Mouse (Mus musculus) lung, postnatal 36 days (tissue): ENCODE results near the gene Cd247.

Experiments used
- DNase-seq: peaks from one replicate; pipeline ENCODE4 v3.0.0; 2022; ENCODE audit warnings: mixed read lengths

Cd247 gene

DNA sequence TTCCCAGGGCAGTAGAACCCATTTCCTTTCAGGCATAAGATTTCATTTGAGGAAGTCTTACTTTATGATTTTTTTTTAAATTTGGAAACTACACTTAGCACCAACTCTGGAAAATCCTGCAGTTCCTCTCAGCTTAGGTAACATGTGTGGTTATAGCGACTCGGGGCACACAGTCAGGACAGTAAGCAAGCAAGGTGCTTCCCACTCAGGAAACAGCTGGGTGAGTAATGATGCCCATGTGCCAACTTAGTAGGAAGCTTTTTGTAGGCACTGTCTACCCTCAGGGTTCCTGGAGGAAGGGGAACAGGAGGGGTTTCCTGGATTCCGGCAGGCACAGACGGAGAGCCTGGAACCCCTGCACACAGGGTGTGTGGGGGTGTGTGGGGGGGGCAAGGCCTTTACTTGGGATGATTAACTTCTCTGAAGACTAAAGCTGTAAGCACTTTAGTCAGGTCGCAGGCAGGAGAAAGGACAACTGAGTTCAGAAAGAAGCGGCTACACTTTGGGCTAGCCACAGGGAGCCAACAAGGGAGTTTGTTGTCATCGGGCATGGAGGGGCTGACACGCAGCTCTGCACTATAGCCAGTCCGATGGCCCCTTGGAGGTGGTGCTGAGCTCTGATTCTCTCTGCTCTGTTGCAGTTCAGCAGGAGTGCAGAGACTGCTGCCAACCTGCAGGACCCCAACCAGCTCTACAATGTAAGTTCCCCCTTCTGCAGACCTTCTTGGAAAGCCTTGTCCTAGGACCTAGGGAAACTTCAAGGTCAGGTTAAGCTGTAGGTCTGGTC lies 67.5 kb downstream of the Cd247 start:
- peak; percentile 38 for DNase-seq

DNA sequence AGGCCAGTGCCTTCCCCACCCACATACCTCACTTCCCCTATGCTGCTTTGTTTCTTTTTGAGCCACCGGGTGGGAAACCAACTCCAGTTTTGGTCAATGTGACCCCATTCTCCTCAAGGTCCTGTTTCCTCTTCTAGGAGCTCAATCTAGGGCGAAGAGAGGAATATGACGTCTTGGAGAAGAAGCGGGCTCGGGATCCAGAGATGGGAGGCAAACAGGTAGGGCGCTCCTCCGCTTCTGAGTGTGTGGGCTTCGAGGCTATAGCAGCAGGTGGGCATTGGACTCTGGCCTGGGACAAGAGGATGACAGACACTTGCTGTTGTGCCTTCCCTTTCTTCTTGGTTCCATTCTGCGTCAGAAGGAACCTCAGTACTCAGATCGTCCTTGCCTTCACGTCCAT lies 68.8 kb downstream of the Cd247 start:
- DNase-seq = no peak

DNA sequence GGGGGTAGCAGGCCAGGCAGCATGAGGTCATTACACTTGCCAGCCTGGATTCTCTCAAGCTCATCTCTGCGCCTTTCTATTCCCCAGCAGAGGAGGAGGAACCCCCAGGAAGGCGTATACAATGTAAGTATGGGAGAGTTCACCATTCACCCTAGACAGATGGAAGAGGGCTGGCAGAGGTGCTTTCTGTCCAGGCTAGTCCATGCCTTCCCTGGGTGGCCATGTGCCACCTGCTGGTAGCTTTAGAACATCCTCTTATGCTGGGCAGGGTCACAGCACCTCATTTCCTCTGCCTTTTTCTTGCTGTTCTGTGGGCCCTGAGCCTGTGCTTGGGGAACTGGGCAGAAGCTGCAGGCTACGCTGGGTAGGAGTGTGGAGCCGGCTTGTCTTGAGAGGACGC lies 69.9 kb downstream of the Cd247 start:
- DNase-seq = no peak

DNA sequence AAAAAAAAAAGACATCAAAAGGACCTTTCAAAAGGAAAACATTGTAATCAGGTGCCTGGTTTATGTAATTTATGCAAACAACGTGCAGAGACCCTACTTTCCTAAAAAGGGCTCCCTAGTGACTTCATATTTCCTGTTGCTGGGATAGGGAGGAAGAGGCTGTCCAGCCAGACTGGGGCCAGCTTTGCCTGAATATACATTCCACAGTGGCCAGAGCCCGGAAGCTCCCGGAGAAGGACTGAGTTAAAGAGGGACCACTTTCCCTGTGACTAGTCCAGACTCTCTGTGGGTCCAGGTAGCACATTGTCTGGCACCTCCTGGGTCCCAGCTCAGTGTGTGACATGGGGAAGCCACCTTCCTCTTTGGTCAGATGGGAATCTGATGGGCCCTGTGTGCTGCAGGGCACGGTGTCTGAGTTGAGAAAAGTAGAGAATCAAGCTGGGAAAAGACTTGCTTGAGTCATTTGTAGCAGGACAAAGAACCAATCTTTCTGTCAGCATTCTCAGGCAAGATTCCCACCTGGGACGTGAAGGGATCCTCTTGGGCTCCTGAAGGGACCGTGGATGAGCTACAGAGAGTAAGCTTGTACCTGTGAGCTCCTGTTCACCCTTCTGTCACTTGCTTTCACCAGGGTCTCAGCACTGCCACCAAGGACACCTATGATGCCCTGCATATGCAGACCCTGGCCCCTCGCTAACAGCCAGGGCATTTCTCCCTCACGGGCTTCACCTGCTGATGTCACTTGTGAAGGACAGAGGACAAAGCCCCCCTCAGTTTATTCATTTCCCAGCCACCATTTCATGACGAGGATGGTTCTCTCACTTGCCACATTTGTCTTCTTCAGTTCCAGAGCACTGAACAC lies 72.1 kb downstream of the Cd247 start:
- no peak for DNase-seq

DNA sequence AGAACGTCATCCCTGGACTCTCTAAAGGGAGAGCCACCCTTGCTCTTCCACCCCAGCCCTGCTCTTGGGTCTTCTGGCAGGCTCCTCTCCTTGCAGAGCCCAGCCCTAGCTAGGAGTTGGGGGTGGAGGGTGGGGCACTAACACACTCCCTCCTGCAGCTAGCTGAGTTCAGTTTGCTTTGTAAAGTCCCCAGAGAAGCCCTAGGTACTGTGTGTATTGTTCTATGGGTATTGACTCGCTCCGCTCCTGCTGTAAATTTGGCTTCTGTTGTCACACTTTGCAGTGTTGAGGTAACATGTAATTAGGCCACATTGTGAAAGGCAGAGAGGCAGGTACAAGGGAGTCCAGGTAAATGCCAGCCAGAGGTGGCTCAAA lies 72.7 kb downstream of the Cd247 start:
- no peak for DNase-seq

DNA sequence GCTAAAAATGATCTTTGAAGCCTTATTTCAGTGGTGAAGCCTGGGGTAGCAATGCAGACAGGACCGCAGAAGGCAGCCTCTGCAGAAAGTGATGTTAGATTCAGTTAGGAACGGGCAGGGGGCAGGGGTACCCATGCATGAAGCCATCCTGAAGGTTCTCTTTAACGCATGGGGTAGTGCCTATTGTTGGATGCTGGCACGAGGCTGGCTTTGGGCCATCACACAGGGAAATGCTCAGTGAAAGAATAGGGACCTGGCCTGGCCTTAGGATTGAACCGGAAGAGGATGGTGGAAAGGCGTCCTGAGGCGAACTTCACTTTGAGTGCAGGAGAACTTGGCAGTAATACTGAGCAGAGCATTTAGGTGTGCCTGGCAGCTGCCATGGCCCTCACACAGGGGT lies 73.6 kb downstream of the Cd247 start:
- no peak for DNase-seq

DNA sequence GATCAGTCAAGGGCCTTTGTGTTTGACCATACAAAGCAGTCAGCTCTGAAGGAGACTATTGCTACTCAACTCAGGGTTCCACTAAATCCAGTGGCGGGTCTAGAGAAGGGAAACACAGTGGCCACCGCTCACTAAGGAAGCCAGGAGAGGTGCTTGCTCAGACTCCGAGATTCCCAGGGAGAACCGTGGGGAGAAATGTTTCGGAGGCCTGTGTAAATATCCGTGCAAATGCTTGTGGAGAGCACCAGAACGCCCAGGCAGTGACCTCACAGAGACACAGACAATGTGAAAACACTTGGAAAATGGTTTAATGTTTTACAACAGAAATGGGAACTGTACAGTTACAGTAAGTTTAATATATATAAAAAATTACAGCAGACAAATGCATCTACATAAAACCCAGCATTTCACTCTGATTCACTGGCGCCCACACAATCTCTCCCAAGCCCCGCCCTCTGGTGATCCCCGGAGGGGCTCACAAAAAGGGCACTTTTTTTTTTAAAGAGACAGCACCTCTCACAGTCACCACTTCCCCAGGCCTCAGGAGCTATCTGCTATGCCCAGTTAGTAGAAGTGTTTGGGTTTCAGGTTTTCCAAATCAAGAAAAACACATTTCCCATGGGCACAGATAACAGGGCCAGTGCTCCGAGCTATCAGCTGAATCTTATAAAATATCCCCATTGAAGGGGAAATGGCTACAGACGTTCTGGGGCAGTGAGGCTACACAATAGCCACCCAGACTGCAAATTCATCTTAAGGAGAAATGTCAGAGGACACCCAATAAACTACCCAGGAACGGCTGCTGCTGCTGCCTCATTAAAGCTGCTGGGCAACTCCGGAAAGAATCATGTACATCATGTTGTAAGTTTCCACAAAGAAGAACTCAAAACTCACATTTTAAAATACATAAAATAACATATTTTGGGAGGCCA lies 76.6 kb downstream of the Cd247 start:
- DNase-seq = no peak

DNA sequence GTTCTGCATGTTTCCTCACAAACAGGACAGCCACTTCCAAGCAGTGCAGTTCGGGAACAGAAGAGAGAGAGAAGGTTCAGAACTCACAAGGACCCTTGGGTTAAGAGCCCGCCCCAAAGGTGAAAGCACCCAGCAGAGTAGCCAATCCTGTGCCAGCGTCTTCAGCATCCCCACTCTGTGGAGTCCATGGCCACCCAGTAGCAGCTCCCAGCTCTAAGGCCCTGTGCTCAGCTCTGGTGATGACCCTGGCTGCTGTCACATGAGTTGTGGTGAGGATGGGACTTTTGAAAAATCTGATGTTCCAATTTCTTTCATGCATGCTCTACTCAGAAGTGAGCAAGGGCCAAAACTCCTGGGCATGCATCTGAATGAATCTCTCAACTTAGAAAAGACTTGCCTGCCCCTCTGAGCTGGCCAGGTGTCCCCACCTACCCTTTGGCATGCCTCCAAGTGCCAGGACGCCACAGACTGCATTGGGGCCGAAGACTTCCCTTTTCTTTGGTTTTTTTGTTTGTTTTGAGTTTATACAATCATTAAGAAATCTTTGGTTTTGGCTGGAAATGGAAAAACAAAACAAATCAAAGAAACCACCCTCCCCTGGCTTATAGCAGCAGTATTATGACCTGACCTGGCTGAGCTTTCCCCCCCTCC lies 78.3 kb downstream of the Cd247 start:
- no peak for DNase-seq

DNA sequence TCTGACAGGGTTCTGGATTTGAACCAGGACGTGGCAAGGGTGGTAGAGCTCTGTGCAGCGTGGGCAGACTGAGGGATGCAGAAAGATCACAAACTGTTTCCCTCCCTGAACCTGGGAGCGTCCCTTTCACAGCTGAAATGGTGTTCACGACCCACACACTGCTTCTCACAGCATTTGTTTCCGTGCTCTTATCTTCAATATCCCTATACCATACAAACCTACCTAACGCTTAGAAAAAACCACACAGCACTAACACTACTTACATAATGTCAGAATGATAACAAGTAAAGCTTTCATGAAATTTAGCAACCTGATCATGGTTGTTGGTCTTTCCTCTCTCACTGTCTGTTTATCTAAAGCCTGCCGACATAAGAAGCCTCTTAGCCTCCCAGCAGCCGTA lies 80.2 kb downstream of the Cd247 start:
- no peak for DNase-seq

DNA sequence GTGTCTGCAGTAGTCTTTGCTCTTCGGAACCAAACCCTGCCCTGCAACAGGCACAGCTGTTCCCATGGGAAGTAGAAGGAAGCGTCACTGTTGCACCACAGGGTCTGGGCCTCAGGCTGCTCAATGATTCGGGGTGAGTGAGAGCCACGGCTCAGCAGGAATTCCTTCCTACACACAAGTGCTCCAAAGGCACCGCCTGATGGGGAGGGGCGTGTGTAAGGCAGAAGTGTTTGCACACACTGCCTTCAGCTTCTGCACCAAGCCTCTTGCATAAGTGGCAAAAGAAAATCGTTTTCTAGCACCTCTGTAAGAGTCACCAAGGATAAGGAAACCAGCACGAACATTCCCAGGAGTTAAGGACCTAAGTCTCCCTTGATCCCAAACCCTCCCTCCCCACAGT lies 86.2 kb downstream of the Cd247 start:
- peak; percentile 82 for DNase-seq

DNA sequence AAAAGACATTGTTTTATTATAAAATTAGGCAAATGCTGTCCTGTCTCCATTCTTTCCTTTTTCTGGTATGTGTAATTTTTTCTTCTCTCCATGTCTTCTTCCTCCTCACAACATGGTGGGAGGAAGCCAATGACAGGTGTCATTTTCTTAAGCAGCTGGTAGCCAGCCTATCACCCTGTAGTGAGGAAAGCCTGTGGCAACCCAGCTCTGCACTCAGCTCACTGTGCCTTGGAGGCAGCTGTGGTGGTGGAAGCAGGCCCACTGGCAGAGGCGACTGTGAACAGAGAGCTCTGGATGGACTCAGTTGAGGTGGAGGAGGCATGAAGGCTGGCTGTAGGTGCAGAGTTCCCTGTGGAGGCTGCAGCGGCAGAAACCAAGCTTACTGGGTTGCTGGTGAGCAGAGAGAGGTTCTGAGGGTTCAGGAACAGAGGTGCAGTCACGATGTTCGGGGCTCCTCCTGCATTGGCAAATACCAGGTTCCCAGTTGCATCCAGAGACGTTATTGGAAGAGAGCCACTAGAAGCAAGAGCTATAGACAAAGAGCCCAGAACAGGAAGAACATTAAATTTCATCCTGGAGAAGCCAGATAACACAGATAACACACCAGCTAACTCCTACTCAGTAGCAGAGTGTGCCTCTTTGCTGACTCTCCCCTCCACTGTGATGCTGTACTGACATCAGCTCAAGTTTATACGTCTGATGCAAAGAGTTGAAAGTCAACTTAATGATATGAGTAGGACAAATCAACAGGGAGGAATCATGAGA lies 87.2 kb downstream of the Cd247 start:
- DNase-seq = no peak

DNA sequence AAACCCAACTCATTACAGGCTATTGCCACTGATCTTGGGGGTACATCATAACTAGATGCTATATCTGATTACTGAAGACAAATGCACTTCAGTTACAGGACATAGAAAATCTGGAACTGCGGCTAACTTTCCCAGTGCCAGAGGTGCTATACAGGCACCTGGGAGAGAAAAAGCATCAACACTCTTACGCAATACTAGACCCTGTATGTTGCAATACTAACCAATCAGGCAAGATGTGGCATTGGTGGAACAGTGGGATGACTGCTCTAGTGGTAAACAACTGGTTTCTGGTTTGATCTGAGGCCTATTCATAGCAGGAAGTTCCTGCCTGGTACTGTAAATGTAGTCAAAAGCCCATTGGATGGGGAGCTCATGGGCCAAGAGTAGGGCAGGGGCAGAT lies 90.3 kb downstream of the Cd247 start:
- no peak for DNase-seq

DNA sequence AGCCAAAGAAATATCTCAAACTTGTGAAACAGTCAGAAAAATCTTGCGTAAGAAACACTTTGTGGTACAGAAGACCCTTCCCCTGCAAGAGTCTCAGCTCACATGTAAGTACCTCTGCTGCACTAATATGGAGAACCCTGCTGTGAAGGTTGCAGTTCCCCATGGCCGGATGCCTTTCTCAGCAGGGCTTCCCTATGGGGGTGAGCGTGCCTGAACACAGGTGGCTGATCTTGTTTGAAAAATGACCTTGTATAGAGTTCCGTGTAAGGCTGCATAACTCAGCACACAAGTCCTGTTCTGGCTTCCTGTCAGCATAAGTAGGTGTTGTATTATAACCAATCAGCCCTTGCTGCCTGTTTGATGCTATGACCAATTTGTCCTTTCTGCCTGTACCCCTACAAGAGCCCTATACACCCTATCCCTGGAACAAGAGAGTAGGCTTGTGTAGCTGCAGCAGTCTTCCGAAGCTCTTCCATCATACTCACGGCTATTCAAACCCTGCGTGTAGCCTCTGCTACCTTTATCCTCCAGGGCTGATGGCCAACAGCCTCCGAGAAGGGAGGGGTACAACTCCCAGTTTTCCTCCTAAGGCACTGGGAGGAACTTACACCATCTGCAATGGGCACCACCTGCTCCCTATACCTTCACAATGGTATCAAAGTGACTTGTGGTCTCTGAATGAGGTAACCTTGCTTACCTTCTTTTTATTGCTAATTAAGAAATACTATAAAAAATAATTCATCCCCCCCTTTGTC lies 93.8 kb downstream of the Cd247 start:
- no peak for DNase-seq

DNA sequence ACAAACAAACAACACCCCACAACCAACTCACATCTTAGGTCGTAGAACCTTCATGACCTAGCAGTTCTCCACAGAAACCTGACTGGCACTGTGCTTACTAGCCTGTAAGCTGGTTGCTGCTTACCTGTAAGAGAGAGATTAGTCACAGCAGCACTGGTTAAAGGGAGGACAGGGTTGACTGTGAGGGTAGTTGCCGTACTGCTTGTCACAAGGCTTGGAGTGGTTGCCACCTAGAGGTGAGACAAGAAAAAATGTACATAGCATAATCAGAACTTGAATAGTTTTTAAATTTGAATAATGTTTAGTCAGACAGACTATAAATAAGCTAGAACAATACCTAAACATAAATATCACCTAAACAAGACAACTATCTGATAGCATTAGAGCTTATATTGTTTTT lies 103.2 kb downstream of the Cd247 start:
- peak; percentile 17 for DNase-seq

DNA sequence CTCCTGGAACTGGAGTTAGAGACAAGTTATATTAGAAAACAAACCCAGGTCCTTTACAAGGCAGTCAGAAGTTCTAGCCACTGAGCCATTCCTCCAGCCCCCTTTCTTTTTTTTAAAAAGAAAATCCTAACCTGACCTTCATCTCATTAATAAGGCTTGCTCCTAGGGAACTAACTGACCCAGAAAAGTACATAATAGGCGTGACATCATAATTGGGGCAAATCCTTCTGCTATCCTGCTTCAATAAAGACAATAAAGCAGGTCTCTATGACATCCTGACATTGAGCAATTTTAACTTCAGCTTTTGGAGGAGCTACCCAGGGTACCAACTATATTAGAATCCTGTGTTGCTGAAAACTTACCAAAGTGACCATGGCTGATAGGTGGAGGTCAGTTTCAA lies 115.1 kb downstream of the Cd247 start:
- no peak for DNase-seq

DNA sequence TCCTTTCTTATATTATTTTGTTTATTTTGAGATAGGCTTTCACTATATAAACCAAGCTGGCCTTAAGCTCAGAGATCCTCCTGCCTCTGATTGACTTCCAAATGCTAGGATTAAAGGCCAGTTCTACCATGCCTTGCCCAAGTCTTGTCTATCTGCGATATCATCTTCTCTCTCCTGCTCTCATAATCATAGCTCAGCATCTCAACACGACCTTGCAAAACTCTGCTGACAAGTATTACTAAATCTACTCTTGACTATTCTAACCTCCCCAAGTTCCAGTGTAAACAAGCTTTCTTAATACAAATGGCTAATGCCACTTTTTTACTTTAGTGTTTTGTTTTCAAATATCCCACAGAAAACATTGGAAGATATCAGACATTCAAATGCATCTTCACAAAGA lies 119.7 kb downstream of the Cd247 start:
- DNase-seq = no peak

DNA sequence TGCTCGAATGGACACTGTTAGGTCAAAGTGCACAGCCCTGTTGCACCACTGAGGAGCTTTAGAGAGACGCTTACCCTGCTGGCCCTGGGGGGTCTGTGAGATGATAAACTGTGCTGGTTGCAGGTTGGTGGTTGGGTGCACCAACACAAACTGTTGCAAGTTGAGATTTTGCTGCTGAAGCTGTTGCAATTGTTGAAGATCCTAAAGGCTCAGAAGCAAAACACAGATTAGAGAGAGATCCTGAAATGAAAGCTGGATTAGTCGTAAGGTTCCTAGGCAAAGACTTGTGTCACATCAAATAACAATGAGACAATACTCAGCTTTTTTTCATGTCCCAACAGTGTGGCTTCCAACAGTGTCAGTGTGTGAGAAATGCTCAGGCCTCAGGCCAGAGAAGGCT lies 120.3 kb downstream of the Cd247 start:
- DNase-seq = no peak

DNA sequence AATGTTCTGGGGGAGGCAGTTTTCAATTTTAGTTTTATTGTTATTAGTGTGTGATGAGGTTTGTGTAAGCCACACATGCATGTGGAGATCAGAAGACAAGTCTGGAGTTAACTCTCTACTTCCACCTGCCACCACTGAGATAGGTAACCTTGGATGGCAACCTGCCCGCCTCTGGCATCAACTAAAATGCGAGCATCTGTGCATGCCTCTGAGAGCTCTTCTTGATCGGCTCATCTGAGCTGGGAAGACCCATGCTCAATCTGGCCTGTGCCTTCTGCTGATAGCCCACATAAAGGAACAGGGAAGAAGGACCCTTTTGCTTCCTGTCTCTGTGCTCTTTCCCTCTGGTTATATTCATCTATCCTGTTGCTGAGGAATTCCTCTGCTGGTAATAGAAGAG lies 121.0 kb downstream of the Cd247 start:
- DNase-seq = no peak

DNA sequence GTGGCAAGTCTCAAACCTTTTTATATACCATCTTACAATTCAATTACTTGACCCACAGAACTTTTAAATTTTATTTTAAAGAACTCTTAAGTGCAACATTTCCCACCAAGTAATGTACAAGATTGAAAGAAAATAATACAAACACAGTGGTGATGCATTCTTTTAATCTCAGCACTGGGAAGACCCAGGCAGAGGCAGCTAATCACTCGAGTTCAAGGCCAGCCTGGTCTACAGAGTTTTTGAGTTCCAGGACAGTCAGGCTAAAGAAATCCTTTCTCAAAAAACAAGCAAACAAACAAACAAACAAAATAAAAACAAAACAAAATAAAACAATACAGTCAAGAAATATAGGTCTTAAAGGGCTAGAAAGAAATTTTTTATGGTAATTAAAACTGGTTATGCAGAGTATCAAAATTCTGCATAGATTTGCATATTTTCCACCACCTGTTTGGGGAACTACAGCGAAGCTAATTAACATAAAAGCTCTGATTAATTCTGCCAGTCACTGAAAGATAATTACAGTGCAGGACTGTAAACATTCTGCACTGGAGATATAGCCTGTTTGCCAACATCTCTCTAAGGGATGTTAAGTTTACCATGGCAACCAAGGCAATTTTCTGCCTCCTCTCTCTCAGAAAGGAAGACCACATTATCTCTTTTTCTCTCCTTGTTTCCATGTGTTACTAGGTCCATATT lies 125.4 kb downstream of the Cd247 start:
- DNase-seq = no peak

DNA sequence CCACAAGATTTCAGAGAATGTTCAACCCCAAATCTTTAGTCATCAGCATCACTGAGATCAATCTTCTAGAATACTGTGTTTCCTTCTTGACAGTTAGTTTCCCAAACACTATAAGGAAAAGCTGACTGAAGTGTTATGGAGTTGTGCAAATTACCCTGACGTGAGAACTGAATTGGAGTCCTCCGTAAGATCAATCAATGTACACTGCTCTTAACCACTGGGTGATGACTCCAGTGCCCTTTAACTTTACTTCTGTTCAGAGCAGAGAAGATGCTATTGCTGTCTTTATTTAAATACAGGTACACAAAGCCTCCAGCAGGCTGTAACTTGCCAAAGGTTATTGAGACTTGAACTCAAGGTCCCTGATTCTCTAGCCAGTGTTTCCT lies 125.9 kb downstream of the Cd247 start:
- DNase-seq = no peak

DNA sequence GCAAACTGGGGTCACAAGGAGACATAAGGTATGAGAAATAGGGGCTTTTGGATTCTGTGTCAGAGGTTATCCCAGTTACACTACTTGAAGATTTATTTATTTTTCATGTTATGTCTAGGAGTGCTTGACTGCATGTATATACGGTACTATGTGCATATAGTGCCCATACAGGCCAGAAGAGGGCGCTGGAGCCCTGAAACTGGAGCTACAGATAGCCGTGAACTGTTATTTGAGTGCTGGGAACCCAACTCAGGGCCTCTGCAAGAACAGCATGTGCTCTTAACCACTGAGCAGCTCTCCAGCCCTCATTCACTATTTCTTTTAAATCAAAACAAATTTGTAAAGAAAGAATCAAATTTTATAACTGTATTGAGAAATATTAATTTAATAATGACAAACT lies 132.5 kb downstream of the Cd247 start:
- no peak for DNase-seq
